Mouse (Mus musculus): ENCODE data around the gene Fam187b.
A peak's percentile ranks its signal among the peaks of the same experiment; 100 is the strongest.

The Fam187b gene

DNA sequence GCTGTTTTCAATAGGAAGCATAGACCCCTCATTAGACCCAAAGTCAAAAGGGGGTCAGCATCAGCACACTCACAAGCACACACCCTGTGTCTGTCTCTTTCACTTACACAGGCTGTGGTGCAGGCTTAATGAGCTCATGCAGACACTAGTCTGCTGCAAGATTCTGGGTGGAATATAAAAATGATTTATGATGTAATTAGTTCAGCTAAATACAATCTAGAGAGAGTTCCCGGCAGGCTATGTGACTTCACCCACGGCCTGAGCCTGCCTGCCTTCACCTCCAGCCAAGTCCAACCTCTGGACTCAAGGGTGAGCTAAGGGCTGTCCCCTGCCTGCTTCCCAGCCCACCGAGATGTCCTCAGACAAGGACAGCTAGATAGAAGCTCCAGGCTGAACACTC, 35.3 kb downstream of the Fam187b start:
- DNase-seq (ENCODE audit: low spot score): no peak

DNA sequence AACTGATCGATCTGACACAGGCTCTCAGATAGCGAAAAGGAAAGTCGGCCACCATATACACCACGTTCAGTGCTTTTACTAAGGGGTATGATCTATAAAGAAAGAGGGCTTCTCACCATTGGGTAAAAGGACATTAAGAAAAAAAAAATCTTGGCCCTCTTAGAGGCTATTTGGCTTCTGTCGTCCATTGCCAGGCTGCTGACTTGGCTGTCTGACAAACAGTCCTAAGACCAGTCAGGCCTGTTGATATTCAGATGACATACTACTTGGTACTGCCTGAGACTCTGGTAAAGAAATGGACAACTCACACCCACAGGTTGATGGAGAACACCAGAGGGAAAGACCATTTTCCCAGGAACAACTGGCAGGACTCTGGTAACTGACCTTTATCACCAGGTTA, 39.4 kb downstream of the Fam187b start:
- DNase-seq (ENCODE audit: low spot score): no peak

DNA sequence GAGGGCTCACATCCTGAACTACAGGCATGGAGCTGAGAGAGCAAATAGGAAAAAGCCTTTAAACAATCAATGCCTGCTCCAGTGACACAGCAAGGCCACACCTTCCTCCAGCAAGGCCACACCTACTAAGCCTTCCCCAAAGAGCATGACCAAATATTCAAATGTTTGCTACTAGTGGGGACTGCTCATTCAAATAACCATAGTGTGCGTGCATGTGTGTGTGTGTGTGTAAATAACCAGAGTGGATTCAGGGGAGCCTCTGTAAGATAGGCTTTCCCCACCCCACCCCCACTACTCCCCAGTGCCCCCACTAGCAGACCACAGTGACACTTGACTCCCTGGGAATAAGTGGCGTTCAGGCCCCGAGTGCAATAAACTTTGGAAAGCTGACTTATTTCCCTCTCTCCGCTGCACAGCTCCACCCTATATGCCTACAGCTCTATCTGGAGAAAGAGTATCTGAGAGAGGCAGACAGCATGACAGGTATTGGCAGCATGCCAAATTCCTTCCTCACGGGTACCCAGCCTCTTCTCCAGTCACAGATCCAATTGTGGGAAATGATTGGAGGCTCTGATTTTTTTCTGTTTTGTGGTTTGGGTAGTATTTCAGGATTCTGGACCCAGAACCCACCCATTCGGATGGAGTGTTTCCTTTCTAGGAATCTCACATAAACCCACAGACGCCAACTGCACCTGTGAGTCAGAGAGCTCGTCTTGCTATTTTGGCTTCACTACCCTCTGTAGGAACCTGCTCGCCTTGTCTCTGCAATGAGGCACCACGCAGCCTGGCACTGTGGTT, 43.7 kb downstream of the Fam187b start:
- DNase-seq (ENCODE audit: low spot score): no peak

DNA sequence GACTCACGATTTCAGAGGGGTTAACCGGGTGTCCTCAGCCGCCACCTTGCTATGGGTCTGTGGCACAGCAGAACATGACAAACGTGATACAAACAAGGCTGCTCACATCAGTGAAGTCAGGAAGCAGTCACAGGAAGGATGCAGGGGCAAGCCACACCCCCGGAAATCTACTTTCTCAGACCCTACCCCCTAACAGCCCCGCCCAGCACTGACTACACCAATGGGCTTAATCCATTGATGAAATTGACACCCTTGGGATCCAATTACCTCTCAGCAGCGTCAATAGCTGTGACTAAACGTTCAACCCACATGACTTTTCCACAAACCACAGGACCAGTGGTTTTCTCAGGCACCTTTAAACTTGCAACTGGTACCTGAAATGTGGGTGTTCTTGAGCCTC, 55.0 kb downstream of the Fam187b start:
- no peak for DNase-seq (ENCODE audit: low spot score)

DNA sequence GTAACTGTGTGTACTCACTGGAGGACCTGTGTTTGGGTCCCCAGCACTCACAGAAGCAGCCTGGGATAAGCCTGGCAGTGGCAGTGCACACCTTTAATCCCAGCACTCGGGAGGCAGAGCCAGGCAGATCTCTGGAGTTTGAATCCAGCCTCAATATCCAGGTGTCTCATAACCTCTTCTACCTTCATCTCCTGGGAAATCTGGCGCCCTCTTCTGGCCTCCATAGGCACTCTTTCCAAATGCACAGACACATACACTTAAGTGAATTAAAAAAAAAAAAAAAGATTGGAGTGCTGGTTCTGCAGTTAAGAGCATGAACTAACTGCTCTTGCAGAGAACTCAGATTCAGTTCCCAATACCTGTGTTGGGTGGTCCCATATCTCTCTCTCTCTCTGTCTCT, 57.1 kb downstream of the Fam187b start:
- DNase-seq (ENCODE audit: low spot score): no peak

DNA sequence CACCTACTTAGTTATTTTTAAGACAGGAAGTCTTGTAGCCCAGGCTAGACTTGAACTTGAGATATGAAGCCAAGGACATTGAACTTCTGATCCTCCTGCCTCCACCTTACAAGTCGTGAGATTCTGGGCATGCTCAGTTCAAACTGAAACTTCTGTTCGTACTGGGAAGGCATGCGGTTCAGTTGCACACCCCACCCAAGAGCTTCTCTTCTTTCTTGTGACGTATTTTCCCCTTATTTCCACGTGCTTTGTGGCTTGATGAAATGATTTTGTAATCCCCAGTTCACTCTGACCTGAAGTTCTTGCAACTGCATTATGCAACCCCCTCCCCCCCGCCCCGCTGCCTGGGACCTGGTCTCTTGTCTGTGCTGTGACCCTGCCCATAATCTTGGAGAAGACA, 58.1 kb downstream of the Fam187b start:
- DNase-seq (ENCODE audit: low spot score): no peak

DNA sequence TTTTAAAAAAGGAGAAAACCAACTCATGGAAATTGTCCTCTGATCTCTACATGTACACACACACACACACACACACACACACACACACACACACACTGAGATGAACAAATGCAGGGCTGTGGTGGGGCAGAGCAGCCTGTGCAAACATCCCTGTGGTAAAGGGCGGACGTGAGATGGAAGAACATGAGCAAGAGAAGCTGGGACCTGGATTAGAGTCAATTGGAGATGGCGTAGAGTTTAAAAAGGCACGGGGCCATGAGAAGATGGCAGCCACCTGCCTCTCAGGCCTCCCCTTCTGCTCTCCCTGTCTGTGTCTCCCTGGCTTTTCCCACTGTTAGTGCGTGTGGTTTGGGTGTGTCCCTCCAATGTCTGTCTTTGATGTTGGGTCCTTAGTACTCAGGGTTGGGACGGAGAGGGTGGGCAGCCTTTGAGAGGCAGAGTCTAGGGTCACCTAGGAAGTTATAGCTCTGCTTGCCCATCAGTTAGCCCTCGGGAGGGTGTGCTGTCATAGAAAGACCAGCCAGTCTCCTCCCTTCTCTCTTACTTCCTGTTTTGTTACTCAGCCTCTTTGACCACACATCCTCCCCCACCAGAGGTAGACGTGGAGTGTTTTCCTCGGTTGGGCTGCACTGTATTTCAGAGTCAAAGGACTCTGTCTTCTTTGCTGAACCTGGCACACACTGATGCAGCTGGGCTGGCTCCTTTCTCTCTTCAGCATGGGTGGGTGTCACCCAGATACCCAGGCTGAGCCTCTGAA, 60.0 kb downstream of the Fam187b start:
- DNase-seq (ENCODE audit: low spot score): no peak

DNA sequence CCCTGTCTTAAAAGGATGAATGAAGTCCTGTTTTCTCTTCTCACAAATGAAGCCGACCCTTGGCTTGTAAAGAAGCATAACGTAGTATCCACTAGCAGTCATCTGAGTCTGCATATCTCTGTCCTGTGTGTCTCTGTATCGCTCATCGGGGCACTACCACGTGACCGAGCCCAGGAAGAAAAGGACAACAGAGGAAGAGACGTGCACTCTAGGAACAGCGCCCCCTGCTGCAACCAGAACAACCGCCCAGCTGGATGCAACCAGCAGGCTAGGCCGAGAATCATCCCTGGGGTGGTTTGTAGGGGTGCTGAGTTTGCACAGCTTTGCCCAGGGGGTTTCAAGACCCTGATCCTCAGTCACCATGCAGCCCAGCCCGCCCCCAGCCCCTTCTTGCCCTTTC, 61.2 kb downstream of the Fam187b start:
- DNase-seq (ENCODE audit: low spot score): peak; percentile 69

DNA sequence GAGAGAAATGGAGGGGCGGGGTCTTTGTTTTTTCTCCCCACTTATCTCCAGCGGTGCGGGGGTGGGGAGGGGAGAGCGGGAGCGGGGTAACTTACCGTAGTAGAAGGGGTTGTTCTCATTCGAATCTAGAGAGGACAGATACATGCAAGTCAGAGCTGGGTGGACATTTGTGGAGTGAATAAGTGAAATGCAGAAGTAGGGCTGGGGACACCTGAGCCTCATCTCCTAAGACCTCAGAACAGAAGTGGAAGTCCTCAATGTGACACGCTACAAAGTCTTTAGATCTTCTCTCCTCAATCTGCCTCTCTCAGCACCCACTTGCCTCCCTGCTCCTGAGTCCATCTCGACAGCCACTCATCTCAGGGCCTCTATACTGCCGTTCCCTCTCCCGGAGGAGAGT, 61.7 kb downstream of the Fam187b start:
- no peak for DNase-seq (ENCODE audit: low spot score)

DNA sequence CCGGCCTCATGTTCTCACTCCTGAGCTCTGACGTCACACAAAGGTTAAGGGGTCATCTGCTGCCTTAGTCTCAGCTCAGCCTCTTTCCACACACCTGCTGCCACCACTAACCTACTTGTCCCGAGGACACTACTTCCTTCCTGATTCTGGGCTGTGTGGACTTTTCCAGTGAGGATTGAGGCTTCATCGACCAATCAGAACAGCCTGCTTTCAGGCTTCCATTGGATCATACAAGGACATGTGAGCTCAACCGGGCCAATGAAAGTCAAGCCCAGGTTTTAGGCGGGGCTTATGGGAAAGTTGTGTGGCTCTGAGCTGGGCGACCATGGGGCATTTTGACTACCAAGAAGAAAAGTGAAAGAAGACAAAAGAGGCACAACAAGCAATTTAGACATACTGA, 63.3 kb downstream of the Fam187b start:
- DNase-seq (ENCODE audit: low spot score): no peak

DNA sequence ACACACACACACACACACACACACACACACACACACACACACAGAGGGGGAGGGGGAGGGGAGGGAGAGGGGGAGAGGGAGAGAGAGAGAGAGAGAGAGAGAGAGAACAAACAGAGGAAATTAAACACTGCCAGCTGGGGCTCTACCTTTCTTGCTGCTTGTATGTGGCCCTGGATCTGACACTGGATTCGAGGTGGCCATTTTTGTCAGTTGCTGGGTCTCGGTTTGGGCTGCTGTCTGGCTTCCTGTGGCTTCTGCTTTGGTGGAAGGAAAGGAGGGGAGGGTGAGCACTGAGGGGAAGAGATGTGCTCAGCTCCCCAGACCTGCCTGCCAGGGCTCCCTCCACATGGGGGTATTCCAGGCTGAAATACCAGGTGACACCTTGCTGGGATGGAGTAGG, 64.1 kb downstream of the Fam187b start:
- no peak for DNase-seq (ENCODE audit: low spot score)

DNA sequence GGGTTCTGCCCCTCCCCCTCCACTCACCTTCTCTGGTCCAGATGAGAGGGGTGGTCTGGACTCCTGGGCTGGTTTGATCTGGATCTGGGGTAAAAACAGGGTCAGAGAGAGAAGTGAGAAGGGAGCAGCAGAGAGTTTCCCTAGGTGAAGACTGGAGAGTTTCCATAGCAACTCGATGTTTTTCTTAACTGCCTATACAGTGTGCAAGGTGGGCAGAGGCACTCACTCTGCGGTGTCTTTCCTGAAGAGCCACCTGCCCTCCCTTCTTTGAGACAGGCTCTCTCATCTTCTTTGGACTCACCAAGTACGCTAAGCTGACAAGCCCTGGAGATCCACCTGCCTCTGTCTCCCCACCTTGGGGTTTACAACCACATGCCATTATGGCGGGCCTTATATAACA, 65.4 kb downstream of the Fam187b start:
- DNase-seq (ENCODE audit: low spot score): no peak

All from testis, postnatal 10 days (tissue).